Mouse (Mus musculus): ENCODE measurements around the gene Ntng1.

DNA sequence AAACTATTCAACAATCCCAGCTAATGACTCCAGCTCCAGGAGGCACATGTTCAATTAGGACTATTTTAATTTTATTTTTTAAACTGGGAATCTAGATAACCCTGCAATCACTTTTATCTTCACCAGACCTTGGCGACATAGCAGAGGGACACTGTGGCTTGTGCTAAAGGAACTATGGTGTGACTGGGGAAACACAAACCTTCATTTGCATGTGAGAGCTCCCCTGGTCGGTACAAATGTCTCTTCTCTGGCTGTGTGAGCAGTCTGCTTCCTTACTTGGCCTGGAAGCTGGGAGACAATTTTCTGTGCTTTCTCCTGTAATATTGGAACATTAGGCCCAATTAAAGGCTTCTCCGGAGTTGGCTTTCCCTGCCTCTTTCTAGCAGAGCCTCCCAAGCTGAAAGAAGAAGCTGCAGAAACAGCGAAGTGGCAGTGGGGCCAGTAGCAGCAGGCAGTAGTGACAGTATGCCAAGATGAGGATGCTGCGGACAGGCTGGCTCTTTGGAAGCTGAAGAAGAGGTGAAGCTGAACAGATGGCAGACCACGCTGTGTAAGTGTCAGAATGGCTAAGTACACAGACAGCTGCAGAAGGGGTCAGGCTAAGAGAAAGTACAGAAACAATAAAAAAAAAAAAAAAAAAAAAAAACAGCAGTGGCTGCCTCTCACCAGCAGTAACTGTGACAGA, 148.7 kb downstream of the Ntng1 start:
- TF ChIP-seq CTCF (IDR thresholded peaks at IDR 0.05; ENCODE audit: low read depth) (no peak), EP300 (optimal IDR thresholded peaks at IDR 0.05) (no peak)

Measured in stomach, postnatal 0 days (tissue).